Mouse (Mus musculus): ENCODE results near the gene Mvb12b.

Mvb12b gene

DNA sequence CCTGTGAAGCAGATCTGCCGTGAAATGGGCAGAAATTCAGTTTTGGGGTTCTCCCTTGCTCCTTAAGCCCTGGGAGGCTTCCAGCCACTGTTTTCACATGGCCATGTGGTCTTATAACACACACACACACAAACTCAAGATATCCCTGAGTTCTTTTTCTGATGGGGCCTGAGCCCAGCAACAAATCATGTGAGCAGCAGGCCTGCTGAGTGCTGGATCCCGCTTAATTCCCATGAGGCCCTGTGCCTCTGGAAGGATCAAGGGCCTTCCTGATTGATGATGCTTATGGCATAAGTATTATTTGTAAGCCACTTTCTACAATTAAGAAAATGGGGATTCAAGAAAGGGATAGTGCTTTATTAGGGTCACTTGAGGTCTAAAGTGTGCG is 2.5 kb downstream of the Mvb12b start:
- no peak for DNase-seq (ENCODE audit: low spot score)

DNA sequence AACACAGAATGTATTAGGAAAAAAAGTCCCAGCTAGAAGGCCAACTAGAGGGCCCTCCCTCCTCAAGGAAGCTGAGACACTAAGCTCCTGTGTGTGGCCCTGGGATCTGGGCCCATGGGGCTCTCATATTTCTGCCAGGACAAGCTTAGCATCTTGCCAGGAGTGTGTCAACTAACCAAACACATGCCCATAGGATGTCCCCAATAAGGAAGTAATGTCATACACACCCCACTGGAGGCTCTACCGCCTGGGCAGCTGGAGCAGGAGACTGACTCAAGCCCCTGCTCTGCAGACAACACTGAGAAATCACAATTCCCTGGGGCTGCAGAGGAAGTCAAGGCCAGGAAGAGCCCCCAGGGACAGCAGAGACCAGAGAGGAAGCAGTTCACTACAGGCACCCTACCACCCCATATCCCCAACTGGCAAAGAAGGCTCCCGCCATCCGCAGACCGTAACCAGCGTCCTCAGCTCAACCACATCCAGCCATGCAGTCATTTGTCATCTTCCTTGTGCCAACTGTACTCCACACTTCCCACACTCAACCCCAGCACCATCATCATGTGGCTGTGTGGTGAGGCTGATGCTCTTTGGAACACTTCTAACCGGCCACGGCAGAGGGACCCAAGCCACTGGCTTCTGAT is 3.0 kb downstream of the Mvb12b start:
- DNase-seq (ENCODE audit: low spot score): no peak

DNA sequence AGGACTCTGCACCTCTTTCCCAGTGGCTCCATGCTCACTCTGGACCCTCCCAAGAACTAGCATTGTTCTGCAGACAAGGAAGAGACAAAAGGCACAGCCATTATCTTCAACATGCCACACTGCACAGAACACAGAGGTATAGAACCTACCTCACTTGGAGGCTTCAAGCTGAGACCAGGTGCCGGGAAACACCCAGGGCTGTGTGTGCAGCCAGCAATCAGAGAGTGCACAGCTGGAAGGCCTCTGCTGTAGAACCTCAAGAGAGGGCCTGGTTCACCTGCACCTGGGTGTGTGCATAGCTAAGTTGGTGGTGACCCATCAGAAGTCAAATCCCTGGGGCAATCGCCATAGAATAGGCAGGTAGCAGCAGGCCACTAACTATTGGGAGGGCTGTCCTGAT is 8.5 kb downstream of the Mvb12b start:
- DNase-seq (ENCODE audit: low spot score): no peak

DNA sequence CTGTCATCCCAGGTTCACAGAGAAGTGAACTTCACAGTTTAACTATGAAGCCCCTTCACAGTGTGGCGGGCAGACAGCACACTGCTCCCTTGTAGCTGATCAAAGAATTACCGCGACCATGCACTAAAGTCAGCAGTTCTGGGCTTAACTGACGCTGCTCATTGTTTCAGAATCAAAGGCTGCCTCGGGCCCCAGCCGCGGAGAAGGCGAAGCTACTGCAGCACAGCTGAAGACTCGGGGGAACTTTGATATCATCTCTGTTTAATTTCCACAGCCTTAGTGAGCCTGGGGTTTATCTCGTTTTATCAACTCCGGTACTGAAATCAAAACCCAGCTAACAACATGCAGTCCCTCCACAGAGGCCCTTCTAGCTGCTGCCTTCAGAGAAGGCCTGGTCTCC is 9.3 kb downstream of the Mvb12b start:
- DNase-seq (ENCODE audit: low spot score): no peak

DNA sequence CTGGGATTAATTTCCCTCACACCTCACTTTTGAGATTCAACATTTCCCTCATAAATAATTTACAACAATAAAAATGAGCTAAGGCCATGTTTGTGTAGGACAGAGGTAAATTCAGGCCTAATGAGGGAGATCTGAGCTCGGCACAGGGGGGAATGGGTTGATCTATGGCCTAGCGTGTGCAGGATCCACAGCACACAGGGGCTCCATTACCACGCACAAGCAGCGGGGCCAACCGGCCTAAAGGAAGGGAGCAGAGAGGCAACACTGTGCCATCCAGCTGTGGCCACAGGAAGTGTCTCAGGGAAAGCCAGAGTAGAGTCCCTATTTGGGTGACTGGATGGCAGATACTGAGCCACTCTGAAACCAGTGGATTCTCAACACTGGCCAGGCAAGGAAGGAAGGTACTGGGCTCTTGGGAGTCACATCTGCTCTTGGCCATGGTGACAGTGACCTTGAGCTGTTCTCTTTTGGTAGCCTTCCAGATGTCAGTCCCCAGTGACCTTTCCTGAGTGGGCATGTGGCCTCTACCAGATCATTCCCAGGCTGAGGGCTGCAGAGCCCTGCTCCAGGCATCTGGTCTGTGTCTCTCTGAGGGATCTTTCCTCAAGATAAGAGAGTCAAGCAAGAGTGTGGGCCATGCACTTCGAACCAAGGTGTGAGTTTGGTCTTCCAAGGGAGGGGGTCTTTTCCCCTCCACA is 9.9 kb downstream of the Mvb12b start:
- DNase-seq (ENCODE audit: low spot score): no peak

DNA sequence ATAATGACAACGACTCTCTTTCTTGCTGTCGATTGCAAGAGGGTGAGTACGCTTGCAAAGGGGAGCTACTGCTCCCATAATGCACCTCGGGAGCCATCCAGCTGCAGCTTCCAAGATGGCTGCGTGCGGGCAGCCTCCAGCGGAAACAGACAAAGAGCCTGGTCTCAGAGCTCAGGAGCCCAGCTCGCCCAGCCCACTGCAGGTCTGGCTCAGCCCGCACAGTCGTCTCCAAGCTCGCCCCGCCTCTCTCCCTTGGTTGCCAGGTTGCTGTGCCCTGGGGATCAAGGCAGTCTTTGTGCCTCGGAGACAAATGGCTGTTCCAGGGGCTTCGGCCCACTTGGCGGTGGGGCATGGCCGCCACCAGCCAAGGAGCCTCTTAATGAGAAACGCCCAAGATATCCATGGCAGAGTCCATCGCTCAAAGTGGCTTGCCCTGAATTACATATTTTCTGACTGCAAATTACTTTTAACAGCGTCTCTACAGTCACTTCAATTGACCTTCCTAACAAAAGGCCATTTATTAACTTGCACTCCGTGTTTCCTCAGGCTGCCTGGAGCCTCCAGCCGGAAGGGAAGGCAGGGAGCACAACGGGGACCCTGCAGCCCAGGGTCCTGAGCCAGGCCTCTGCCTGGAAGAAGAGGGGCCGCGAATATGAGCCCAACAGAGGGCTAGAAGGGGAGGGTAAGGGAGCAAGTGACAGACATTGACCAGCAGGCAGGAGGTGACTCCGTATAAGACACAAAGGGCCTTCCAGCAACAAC is 11.0 kb downstream of the Mvb12b start:
- no peak for DNase-seq (ENCODE audit: low spot score)

DNA sequence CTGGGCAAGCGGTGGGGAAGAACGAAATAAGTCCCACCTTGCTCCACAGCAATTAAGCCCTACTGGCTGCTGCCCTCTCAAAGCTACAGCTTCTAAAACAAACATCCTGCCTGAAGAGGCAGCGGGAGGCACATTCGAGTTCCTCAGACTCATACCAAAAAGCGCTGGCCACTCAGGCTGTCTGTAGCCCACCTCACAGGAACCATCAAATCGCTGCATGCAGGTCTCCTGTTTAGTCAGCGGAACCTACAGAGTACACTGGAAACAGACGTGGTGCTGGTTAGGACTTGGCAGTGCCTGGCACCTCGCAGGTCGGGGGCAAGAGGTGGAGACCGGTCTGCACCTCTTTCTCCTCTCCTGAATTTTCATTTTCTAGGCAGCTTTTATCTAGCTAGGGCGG is 12.2 kb downstream of the Mvb12b start:
- DNase-seq (ENCODE audit: low spot score): no peak

DNA sequence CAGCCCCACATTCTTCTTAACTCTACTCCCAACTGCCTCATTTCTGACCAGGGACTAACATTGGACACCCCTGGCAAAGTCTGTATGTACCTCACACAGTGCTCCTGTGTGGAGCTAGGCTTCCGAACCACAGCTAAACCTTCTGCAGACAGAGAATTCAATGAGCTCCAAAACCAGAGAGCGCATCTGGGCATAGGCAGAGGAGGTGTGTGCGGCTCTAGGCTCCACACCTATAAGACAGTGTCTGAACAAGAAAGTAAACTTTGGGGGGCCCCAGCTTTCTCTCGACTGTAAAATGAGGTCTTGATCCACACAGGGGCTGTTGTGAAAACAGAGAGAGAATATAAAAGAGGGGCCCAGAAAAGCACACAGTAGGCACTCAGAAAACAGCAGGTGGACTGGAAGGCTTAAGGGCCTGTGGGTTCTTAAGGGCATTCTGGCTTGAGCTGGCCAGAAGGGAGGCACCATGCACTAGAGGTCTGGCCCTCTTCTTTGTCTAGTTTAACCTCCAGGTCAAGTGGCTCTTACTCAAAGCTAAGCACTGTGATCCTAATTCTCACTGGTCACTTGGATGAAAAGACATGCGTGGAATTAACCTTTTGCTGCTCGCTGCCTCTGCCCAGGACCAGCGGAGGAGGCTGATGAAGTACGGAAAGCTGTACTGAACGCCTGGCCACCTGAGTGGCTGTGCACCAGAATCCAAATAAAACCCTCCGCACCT is 12.7 kb downstream of the Mvb12b start:
- DNase-seq (ENCODE audit: low spot score): no peak

DNA sequence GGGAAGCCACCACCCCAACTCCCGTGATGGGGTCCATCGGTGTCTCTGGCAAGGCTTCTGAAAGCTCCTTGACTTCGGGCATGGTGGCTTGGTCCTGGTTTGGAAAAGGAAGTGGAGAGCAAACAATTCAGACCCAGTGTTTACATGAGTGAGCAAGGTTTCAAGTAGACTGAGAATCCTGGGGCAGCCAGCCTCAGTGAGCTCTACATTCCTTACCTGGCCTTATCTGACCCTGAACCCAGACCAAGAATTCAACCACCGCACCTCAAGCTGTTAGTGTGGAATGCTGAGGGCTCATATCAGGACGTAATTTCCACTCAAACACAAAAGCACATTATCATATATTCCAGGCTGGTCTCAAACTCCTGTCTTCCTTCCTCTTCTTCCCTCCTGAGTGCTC is 13.4 kb downstream of the Mvb12b start:
- no peak for DNase-seq (ENCODE audit: low spot score)

DNA sequence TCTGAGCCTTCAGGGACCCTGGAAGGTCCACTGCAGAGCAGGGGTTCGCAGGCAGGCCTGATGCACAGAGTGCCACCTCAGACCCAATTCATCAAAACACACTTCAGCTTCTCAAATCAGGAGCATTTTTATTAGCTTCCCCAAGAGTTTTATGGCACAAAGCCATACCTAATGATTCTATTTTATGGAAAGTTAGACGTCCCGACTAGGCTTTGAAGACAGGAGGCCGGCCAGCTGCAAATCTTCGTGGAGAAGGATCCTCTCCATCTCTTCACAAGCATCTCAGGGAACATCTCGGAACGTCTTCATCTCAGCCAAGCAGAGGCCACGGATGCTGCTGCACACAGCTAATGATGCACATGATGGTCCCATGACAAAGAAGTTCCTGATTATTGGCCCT is 14.2 kb downstream of the Mvb12b start:
- DNase-seq (ENCODE audit: low spot score): no peak

DNA sequence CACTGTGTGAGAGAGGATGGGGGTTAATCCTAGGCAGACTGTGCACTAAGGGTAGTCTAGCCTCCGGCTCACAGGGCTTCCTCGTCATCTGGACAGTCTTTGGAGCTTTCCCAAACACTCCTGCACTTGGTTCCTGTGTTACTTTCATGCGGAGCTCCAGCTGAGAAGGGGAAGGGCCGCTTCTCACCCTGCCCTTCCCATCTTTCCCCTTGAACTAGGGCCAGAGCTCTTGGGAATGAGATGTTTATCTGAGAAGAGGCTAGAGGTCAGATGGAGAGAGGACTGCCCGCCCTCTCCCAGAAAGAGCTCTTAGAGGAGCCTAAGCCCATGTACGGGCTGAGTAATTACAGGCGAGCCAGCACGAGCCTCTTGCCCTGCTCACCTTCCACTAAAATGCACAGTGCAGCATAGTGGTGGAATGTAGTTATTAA is 14.9 kb downstream of the Mvb12b start:
- DNase-seq (ENCODE audit: low spot score): no peak

DNA sequence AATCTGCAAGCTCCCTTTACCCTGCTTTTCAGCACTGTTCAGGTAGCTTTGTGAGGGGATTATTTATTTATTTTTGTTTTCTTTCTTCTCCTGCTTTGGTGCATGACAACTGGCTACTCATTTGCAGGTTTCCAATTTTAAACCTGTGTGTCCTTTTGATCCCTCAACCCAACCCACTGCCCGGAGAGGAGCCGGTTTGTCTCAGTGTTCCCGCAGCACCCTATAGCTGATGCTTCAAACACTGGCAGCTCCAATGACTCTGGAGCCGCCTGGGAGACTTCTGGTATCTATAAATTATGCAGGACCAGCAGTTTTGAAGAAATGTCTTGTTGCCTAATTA is 16.6 kb downstream of the Mvb12b start:
- no peak for DNase-seq (ENCODE audit: low spot score)

DNA sequence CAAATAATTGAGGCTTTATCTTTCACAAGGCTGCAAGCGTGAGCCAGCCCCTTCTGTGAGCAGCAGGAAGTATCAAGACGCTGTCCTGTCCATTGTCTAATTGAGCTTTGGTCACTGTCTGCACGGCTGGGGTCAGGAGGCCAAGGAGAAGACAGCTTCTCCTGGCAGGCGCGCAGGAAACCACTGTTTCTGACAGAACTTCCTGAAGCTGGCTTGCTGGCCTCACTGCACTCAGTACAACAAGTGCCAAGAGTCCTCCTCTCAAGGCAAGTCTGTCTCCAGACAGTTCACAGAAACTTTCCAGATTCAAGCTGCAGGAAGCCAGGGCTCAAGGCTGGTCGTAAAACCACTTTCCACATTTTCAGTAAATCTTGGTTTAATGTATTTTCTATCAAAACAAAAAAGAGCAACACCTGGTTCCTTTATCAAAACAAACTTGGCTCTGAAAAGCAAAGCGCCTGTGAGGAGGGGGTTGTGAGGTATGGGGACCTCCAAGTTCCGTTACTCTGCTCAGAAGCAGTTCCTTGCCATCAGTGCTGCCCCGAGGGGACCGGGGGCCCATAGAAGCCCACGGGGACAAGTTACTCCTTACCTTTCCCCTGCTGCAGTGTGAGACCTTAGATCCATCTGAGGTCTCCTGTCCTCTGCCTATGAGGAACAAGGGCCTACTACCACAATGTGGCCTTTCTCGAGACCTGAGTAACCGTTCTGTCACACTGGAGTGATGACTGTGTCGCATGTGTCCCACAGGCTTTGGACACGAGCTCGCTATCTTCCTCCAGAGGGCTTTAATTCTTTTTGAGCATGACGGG is 17.2 kb downstream of the Mvb12b start:
- no peak for DNase-seq (ENCODE audit: low spot score)

DNA sequence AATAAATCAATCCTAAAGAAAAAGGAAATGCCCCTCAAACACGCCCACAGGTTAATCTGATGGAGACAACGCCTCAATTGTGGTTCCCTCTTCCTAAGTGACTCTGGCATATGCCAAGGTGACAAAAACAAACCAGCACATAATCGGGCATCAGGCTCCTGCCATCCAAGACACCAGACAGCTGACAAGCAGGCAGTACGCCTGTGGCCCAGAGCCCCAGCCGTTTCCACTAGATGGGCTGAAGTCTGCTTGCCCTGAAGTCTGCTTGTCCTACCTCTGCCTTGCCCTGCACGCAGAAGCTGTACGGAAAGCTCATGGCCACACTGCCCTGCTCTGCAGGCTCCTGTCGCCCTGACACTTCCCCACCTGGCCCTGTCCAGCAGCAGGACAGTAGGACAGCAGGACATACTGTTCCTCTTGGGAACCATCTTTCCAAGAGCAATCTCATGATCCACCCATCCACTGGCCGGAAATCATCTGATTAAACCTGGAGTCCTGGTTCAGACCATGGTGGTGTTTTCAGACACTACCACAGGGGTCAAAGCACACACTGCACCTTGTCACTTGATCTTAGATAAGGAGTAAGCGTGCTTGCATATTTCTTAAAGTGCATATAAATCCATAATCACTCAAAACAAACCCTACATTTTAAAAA is 17.9 kb downstream of the Mvb12b start:
- no peak for DNase-seq (ENCODE audit: low spot score)

DNA sequence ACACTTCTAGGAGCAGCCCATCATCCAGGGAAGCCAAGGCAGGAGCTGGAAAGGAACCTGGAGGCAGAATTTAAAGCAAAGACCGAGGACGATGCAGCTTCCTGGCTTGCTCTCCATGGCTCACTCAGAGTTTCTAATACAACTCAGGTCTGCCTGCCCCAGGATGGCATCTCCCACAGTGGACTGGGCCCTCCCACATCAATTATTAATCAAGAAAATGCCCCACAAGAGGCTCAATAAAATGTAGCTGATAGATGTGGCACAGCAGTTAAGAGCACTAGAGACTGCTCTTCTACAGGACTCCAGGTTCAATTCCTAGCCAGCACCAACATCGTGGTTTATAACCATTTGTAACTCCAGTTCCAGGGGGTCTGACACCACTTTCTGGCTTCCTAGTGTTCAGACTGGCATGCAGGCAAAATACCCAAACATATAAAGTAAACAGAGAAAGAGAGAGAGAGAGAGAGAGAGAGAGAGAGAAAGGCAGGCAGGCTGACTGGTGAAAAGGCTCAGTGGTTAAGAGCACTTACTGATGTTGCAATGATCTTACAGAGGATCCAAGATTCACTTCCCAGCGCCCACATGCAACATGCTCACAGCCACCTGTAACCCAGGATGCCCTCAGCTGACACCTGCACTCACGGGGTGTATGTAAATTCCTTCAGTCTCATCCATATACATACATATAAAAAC is 18.6 kb downstream of the Mvb12b start:
- no peak for DNase-seq (ENCODE audit: low spot score)

DNA sequence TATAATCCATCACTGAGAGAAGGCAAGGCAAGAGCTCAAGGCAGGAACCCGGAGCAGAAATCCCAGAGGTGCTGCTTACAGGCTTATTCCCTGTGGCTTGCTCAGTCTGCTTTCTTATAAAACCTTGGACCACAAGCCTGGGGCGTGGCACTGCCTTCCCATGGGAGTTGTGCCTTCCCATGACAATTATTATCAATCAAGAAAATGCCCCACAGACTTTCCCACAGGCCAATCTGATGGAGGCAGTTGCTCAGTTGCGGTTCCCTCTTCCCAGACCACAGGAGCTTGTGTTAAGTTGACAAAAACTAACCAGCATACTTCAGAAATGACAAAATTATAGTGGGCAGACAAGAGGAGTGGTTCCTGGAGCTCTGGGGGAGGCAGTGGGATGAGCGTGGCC is 19.4 kb downstream of the Mvb12b start:
- DNase-seq (ENCODE audit: low spot score): no peak

DNA sequence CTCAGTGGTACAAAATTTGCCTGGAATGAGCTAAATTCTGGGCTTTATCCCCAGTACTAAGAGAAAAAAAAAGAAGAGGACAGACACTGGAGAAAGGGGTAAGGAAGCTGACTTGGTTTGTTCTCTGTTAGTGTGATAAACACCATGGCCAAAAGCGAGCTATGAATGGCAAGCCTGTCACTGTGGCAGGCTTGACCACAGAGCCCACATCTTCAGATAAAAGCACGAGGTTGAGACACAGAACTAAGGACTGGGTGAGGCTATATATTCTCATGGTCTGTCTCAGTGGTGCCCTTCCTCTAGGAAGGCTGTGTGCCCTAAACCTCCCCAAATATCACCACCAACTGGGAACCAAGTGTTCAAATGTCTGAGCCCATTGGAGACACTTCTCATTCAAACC is 31.0 kb downstream of the Mvb12b start:
- no peak for DNase-seq (ENCODE audit: low spot score)

DNA sequence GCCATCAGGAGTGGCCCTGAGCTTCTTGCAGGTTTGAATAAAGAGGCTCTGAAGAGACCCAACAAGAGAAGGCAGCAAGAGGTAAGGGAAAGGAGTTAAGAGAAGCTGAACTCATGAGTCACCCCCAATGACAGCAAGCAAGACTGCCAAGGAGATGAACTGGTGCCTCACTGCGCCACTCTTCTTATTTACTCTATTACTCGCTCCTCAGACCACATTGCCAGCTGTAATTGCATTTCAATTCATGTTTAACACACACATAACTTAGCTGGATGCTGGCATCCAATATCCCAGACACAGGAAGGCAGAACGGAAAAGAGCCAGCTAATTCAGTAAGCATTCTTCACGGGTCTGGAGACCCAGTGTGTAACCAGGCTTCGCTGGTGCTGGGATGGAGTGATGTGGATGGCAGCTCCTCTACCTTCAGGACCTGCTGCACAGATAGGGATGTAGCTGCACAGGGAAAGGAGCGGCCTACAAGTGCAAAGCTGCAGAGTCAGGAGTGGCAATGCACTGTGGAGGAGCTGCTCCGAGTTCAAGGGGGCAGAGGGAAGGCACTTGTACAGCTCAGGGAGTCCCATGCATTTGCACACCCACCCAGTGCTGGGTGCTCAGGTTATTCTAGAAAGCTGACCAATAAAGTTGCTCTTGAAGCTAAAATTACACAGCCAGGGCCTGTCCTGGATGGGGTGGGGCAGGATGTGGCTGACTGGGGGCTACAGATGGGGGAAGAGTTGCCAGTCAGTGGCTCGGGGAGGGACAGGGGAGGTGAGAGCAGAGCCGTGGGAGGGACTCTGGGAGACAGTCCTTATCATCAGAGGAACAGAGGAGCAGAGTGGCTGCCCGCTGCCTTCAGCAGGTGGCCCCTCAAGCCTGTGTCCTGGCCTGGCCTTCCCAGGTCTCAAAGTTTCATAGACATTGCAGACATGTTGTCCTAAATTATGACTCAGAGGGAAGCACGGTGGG is 34.5 kb downstream of the Mvb12b start:
- DNase-seq (ENCODE audit: low spot score): peak; percentile 58

DNA sequence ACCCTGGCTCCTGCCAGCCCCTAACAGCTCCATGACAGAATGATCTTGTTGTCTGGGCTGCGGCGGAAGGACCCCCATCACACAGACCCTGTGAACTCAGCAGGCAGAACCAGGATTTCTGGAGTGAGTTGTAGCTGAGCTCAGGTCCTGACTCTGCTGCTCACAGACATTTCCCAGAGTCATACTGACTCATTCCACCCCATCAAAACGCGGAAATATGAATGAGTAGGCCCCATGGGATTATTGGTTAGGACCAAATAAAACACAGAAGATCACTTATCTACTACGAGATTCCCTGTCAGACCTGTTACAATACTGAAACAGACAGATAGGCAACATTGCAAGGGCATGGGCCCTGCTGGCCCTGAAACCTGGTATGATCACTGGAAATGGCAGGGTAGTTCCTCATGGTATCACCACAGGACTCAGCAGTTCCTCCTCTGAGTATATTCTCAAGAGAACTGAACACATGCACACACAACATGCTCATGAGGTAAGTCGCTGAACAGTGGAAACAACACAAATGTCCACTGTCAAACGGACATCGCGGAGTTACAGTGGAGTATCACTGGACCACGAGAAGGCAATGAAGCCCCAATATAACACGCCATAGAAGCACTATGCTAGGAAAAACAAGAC is 40.4 kb downstream of the Mvb12b start:
- DNase-seq (ENCODE audit: low spot score): no peak

All from c-Kit-positive CD71-positive TER-119-positive erythroid progenitor cells, embryonic 14.5 days (primary cell).